Mouse (Mus musculus) thymus, postnatal 10 days (tissue): Measurements from ENCODE around the gene Kcnc1.

ENCODE experiments used
- DNase-seq, 2 experiments: peaks; one replicate each; pipeline ENCODE4 v3.0.0; 2021; ENCODE audit warnings: low spot score in 2 of 2

Kcnc1 gene

DNA sequence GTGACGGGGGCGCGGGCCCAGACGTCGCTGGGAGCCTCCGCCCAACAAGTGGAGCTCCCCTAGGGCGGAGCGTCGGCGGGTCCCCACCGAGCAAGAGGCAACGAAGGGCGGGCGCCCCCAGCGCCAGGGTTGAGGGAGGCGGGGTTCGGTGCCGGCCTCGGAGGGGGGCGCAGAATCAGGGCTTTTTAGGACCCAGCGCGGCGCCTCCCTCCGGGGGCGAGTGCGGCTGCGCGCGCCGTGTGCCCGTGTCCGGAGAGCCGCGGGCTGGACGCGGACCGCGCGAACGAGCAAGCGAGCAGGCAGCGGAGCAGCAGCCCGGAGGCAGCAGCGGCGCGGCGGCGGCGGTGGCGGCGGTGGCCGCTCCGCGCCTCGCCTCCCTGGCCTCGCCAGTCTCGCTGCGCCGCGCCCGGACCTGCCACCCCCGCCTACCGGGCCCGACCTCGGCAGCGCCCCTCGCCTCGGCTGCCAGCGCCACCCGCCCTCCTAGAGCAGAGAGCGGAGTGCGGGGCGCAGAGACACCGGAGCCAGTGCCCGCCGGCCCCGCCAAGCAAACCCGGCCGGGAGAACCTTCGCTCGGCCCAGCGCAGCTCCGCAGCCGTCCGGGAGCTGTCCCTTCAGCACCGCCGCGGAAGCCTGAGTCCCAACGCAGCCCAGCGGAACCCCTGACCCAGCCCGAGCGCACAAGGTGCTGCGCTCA, at the start of gene Kcnc1:
Kcnc1 (plus strand) TSS at position 267 of the 697 bp plus-strand sequence.
- peak; percentile 37 to 67 for DNase-seq

DNA sequence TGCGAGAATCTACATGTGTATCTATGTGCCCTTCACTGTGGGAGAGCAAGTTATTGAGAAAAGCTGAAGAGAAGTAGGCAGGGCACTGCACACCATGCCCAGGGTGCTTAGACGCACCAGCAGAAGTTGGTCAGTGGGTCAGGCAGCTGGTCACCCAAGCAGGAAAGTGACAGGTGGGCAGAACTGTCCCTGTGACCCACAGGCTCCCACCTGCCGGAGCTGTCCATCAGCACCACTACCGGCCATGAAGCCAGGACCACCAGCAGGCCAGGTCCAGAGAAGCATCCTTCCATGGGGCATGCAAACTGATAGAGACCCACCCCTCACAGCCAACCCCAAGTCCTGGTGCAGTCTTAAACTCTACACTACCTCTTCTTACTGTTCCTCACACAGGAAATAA, 48.6 kb upstream of the Kcnc1 start:
- DNase-seq = no peak

DNA sequence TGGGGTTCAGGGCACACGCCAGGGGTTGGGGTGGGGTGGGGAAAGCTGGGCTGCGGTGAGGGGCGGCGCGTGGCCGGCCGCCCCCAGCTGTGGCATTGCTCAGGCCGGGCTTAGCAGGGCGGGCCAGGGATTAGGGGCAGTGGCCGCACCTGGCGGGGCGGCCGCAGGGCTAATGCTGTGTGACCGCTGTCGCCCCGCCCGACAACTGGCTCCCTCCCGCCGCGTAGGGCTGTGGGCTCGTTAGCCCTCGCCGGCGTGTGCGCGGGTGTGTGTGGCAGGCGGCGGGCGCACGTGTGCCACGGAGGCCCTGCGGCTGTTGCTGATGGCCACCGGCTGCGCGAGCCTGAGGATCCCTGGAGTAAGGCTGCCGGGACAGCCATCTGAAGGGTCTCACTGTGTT, 47.5 kb upstream of the Kcnc1 start:
- DNase-seq = no peak

DNA sequence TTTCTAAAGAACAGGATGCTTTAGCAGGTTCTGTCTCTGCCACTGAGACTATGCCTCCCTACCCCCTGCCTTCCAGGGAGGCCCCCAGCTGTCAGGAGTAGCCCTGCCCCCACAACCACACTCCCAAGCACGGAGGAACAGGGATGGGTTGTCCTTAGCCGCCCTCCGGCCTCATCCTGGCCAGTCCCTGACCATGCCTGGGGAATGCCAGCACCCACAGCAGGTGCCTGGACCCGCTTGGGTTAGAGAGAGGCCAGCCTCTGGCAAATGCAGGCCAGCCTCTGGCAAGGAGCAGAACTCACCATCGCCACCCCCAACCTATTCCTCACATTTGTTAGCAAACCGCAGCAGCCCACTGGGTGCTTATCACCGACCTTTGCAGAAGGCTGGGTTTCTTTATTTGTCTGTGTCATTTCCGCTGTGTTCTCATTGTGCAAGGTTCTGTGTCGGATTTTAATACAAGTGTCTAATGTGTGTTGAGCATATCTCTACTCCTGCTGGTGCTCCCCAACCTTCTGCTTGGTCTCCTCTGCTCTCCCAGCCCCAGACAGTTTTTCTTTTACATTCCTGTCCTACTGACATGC, 46.1 kb upstream of the Kcnc1 start:
- no peak for DNase-seq

DNA sequence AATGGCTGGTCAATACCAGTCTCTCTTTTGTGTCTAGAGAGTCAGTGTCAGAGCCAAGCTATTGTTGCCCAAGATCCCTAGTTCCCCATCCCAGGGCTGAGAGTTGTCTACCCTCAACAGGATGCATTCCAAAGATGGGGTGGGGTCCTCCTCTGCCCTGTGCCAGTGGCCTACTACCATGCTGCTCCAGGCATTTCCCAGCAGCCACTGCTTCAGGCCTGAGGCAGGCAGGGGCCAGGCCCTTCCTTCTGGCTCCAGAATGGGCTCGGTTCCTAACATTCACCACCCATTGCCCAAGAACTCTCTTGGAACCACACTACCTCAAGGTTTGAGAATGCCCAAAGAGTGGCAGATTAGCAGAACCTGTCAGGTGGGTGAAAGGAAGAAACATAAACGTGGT, 43.5 kb upstream of the Kcnc1 start:
- DNase-seq = no peak

DNA sequence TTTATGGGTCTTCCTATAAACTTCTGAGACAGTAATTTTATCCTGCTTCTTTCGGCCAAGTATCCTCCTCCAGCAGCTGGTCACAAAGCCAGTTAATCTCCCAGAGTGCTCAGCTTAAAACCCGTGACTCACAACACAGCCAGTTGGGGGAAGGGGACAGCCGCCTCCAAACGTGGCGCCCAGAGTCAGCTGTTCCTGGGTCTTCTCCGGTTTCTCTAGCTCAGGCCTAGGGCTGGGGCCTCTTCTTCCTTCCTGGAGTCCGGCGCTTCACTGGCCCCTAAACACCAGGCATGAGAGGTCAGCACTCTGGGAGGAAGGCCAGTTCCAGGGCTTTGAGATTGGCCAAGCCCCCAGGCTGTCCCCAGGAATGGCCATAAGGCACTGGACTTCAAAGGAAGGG, 43.1 kb upstream of the Kcnc1 start:
- no peak for DNase-seq

DNA sequence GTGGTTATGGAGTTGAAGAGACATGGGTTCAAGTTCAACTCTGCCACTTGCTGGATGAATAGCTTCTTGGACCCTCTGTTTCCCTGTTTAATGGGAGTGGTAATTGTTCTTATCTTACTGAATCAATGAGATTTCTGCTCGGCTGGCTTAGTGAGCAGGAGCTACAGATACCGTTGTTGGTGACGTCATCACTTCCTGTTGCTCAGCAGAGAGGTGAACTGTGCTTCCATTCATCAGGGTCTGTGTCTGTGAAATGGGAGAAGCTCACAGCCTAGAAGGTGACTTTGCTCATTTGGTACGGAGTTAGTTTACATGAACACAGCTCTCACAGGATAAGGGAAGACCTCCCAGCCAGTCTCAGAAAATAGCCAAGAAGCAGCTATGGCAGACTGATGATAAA, 42.4 kb upstream of the Kcnc1 start:
- no peak for DNase-seq

DNA sequence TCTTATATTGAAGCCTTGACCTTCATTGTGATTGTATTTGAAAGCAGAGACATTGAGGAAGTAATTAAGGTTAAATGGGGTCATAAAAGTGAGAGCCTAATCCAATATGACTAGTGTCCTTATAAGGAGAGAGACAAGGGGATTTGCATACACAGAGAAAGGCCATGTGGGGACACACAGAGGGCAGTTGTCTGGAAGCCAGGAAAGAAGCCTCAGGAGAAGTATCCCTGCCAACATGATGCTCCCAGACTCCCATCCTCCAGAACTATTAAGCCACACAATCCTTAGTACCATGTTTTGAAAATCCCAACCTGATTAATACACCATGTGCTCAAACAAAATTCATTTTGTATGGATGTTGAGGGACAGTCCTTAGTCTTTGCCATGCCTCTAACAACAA, 34.5 kb upstream of the Kcnc1 start:
- DNase-seq = no peak

DNA sequence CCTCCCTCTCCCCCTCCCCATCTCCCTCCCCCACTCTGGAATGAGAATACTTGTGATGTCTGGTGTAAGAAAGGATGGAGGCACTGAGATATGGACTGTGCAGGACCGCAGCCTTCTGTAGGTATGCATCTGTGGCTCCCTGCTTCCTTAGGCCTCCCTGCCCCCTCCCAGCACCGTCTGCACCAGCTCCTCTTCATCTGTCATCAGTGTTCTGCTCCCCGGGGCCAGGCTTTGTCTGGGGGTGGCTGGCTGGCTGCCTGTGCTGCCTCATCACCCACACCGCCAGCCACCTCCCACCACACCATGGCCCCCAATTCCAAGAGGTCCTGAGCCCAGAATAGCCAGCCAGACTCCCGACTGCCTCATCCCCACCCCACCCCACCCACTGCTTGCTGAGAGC, 32.1 kb upstream of the Kcnc1 start:
- DNase-seq = no peak

DNA sequence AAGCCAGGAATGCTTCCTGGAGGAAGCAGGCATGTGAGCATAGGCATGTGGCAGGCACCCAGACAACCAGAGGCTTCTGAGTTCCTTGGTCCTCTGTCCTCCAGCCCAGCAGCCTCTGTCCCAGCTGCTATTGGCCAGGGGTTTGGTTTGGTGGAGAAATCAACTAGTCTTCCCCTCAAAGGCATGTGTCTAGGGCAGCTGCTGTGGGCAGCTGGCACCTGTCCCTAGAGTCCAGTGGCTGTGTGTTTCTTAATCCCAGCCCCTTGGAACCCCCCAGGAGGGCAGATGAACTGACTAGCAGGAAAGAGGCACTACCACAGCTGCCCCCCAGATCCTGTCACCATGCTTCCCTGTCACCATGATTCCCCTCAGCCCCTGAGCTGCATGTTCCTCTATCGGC, 30.5 kb upstream of the Kcnc1 start:
- no peak for DNase-seq

DNA sequence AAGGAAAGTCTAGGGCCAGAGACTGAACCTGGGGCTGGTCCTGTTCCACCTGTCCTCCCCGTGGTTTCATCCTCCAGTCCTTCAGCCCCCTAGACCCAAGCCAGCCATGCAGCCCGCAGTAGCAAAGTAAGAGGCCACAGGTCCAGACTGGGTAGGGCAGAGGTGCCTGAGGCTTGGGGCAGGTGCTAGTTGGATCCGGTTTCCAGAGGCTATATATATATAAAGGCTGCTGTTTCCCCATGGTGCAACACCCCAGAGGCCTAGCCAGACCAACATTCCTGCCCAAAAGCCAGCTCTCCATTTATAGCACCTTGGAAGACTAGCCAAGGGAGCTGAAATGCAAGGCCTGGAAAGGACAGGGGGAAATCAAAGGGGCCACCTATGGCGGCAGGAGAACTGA, 25.2 kb upstream of the Kcnc1 start:
- no peak for DNase-seq

DNA sequence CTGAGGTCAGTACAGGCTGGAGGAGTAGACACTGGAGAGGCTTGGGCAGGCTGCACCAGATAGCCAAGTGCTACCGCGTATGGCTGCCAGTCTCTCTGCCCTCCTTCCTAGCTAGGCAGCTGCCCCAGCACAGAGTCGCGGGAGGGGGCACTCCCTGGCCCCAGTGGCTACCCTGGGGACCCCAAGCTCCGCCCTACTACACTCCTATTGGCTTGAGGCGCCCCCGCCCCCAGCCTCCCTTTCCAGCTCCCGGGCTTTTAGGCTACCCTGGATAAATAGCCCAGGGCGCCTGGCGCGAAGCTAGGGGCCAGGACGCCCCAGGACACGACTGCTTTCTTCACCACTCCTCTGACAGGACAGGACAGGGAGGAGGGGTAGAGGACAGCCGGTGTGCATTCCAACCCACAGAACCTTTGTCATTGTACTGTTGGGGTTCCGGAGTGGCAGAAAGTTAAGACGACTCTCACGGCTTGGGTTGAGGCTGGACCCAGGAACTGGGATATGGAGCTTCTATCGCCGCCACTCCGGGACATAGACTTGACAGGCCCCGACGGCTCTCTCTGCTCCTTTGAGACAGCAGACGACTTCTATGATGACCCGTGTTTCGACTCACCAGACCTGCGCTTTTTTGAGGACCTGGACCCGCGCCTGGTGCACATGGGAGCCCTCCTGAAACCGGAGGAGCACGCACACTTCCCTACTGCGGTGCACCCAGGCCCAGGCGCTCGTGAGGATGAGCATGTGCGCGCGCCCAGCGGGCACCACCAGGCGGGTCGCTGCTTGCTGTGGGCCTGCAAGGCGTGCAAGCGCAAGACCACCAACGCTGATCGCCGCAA, 19.9 kb upstream of the Kcnc1 start, which contains the start of gene Myod1:
Myod1 (plus strand) TSS at position 303 of the 836 bp plus-strand sequence.
- no peak for DNase-seq

DNA sequence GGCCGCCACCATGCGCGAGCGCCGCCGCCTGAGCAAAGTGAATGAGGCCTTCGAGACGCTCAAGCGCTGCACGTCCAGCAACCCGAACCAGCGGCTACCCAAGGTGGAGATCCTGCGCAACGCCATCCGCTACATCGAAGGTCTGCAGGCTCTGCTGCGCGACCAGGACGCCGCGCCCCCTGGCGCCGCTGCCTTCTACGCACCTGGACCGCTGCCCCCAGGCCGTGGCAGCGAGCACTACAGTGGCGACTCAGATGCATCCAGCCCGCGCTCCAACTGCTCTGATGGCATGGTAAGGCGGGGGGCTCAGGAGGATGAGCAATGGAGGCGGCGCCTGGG, 19.3 kb upstream of the Kcnc1 start:
- no peak for DNase-seq

DNA sequence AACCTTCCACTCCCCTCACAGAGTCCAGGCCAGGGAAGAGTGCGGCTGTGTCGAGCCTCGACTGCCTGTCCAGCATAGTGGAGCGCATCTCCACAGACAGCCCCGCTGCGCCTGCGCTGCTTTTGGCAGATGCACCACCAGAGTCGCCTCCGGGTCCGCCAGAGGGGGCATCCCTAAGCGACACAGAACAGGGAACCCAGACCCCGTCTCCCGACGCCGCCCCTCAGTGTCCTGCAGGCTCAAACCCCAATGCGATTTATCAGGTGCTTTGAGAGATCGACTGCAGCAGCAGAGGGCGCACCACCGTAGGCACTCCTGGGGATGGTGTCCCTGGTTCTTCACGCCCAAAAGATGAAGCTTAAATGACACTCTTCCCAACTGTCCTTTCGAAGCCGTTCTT, 18.2 kb upstream of the Kcnc1 start:
- DNase-seq = peak in 1 of 2 experiments; percentile 27

DNA sequence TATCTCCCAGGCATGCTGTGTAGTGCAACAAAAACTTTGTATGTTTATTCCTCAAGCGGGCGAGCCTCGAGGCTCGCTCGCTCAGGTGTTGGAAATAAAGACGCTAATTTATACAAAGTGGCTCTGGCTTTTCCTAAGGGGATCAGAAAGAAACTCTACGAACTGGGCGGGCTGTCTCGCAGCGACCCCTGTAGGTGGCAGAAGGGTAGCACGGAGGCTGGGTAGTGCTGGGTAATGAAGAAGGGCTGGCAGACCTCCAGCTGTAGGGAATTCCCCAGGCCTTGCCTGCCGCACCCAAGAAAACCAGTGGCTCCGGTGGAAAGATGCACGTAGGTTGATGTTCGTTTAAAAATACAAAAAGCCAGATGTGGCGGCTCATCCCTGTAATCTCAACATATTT, 17.3 kb upstream of the Kcnc1 start:
- peak in 1 of 2 experiments; percentile 44 for DNase-seq

DNA sequence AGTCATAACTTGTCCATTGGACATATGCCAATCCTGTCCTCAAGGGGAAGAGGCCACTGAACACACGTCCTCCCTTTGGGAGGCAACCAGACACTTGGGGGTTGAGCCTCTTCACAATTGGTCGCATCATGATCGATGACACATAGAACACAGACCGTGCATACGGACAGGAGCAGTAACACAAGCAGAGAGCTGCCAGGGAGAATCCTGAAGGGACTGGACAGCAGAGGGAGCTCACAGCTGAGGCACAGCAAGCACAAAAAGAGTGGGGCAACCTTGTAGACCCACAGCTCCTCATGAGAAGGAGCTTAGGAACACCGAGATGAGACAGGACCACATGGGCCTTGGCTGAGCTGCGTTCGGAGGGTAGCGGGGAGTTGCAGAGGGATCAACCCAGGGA, 15.7 kb upstream of the Kcnc1 start:
- DNase-seq = no peak

DNA sequence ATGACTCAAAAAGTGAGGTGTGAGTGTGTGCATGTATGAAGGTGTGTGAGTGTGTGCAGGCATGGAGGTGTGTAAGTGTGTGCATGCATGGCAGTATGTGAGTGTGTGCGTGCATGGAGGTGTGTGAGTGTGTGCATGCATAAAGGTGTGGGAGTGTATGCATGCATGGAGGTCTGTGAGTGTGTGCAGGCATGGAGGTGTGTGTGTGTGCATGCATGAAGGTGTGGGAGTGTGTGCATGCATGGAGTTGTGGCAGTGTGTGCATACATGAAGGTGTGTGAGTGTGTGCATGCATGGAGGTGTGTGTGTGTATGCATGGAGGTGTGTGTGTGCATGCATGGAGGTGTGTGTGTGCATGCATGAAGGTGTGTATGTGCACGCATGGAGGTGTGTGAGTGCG, 8.9 kb upstream of the Kcnc1 start:
- DNase-seq = no peak

DNA sequence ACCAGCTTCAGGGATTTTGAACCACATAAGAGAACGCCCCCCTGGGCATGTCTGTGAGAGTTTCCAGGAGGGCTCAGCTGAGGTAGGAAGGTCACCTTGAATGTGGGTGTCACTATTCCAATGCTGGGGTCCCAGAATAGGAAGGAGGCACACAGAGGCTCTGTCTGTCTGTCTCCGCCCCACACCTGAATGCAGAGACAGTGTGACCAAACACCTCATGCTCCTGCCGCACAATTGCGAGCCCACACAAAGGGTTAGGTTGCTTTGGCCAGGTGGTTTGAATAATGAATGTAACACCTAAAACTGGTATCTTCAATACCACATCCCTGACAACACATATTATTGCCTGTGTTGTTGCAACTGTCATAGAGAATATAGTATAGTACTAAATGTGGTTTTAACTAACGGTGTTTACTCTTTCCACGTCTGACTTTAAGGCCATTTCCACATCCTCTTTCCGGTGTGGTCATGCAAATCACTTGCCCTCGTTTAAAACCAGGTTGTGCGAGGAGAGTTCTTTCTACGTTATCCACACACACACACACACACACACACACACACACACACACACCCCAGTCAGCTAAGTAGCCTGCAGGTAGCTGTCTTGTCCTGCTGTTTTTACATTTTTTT, 6.7 kb upstream of the Kcnc1 start:
- DNase-seq = peak in 1 of 2 experiments; percentile 20

DNA sequence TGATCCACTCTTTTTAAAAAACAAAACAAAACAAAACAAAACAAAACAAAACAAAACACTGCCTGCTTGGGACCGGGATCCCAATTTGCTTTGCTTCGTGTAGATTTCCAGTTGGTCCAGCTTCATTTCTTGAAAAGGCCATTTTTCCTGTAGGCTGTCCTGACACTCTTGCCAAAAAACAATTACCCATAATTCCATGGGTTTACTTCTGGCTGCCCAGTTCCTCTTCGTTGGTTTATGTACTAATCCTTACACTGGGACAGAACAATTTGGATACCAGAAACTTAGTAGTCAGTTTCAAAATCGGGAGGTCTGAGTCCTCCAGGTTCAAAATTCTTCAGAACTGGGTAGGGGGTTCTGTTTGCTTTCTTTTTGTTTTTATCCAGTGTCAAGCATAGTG, 6.1 kb upstream of the Kcnc1 start:
- DNase-seq = no peak

DNA sequence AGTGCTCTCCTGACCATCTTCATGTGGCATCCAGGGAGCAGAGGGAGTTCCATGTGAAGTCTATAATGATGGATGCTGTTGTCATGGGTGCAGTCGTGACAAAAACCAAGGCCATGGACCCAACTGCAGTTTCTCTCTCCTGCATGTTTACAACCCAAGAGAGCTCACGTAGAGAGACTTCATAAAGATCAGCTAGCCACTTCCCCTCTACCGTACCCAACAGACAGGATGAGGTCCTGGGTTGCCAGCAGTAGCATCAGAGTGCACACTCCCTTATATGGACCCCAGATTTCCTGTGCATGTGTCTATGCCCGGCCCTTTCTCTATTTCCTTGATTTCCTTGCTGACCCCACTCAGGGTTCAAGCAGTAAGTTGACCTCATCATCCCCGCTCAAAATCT, 4.6 kb upstream of the Kcnc1 start:
- peak in 1 of 2 experiments; percentile 20 for DNase-seq

DNA sequence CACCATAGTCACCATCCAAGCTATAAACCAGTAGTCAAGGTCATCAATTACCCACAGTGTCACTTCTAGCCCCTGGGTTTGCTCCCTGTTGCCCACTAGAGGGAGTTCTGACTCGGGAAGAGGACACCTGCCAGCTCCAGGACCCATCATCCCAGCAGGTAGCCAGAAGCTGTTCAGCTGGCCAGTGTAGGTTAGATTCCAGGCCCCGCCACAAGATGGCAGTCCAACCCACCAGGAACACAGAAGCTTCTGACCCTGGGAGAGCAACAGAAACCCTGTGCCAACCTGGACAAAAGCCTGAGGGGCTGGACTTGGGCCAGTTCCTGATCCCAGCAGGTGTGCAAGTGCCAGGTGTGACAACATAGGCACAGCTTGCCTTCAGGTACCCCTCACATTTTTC, 3.2 kb upstream of the Kcnc1 start:
- DNase-seq = peak; percentile 50 to 78

DNA sequence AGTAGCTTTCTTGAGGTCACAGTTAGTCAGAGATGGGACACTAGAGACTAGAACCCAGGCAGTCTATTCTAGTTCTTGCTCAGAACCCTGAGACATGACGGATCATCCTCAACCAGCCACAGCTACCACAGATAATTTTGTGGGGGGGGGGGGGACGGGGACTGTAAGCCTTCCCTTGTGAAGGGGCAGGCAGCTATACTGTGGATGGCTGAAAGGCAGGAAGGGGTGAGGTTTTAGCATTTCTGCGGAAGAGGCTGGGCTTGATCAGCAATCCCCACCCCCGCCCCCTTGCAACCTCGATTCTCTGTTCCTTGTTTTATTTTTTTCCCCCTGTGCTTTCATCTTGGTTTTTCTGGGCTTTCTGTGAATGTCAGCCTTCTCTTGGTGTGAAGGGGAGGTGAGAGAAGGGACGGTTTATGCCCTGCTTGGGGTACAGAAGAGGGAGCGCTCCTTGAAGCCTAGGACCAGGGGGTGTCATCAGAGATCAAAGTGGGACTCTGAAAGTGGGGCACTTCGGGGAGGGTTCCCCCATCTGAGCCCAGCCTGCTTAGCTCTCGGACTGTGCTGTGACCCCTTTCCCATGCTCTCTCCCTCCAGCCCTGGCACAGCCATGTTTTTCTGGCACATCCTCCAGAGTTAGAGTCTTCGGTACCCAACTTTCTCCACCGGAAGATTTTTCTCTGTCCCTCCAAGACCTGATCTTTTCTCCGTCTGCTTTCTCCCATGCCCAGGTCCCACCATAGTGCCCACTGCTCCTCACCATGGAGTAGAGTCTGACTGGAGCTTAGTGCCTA, 2.4 kb upstream of the Kcnc1 start:
- DNase-seq = no peak
